20 mouse cellular contexts compared by ENCODE assay signal in the genomic region with DNA sequence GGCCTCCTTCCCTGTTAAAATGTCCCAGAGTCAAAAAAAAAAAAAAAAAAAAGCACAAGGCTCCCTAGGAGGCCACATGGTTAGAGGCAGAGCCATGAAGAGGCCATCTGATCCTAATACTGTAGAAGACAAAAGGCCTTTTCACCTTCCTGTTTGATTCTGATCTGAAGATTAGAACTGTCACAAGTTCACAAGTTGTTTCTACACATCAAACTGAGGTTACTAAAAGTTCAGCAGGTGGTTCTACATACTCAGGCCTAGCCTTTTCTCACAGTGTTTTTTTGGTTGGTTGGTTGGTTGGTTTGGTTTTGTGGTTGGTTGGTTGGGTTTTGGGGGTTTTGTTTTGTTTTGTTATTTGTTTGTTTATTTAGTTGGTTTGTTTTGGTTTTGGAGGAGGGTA. TPM values are rescaled to one million over a fixed set of nuclear protein-coding genes. Genes with fewer than 3 reads are reported as not detected.
"Had no signal": no experiment of that assay in that cellular context is flagged by ENCODE, and none has a peak within 500 bp of the region (broad histone marks: within the 10 kb centered on the region; RNA-seq: fewer than 3 reads in every experiment).

No protein-coding gene starts in this region.

- H3K27ac ChIP-seq: midbrain, embryonic 10.5 days; midbrain, embryonic 12.5 days; neural tube, embryonic 13.5 days; neural tube, embryonic 15.5 days; stomach, embryonic 15.5 days; stomach, postnatal 0 days had no signal

- H3K9me3 ChIP-seq: midbrain, embryonic 10.5 days; midbrain, embryonic 12.5 days; neural tube, embryonic 13.5 days; neural tube, embryonic 15.5 days; stomach, embryonic 15.5 days had no signal

- DNase-seq: lung, adult 18-20 months; lung, embryonic 14.5 days; lung, postnatal 10 days; lung, postnatal 36 days; midbrain, embryonic 14.5 days; retina, postnatal 1 day; right cerebral cortex, adult 18-20 months; right cerebral cortex, postnatal 25 days; right cerebral cortex, postnatal 4 days; thymus, adult 2 months; thymus, postnatal 25 days; thymus, postnatal 4 days had no signal

- H3K36me3 ChIP-seq: midbrain, embryonic 10.5 days; midbrain, embryonic 12.5 days; neural tube, embryonic 13.5 days; neural tube, embryonic 15.5 days; stomach, embryonic 15.5 days had no signal

- H3K27me3 ChIP-seq: neural tube, embryonic 13.5 days; neural tube, embryonic 15.5 days; stomach, embryonic 15.5 days had no signal

- H3K4me1 ChIP-seq: midbrain, embryonic 10.5 days; midbrain, embryonic 12.5 days; neural tube, embryonic 13.5 days; neural tube, embryonic 15.5 days; stomach, embryonic 15.5 days had no signal

- H3K4me3 ChIP-seq: midbrain, embryonic 10.5 days; midbrain, embryonic 12.5 days; myocyte; neural tube, embryonic 13.5 days; neural tube, embryonic 15.5 days; stomach, embryonic 15.5 days had no signal

- ATAC-seq: midbrain, embryonic 16.5 days had no signal

- H3K4me2 ChIP-seq: lung, embryonic 14.5 days; midbrain, embryonic 12.5 days; neural tube, embryonic 13.5 days; neural tube, embryonic 15.5 days; stomach, embryonic 15.5 days had no signal

- H3K9ac ChIP-seq: lung, embryonic 14.5 days; midbrain, embryonic 12.5 days; neural tube, embryonic 13.5 days; neural tube, embryonic 15.5 days; stomach, embryonic 15.5 days had no signal

RNA-seq across cellular contexts. Expression of a gene that starts 26.2 kb away (rescaled TPM):
- polyA plus RNA-seq: myocyte had no signal
